Mouse (Mus musculus) adrenal gland, postnatal 25 days (tissue): ENCODE data around the gene 1700029P11Rik. TPM values are rescaled to one million over a fixed set of nuclear protein-coding genes. Genes with fewer than 3 reads are reported as not detected.
"Not testable (repeated sequence)": the region's sequence is repeated elsewhere in the genome, so short reads cannot be mapped to it uniquely, and the experiment has no call there.

Source experiments
- DNase-seq: peaks from one replicate; pipeline ENCODE4 v3.0.0; 2021; ENCODE audit warnings: mixed read lengths
- total RNA-seq: library from RNA; stranded (reverse); gene quantifications from 2 replicates; pipeline ENCODE4 v1.2.3, GENCODE M21; 2021

Gene 1700029P11Rik
- total RNA-seq, 1 experiment from 2014 or later: not detected

- no peak for DNase-seq
These were observed 21.4 kb upstream of the 1700029P11Rik start for GRCm38 (mm10) chr15:81958906-81959305.

- DNase-seq: peak; percentile 99
These were observed 19.9 kb upstream of the 1700029P11Rik start, which contains the start of gene Pmm1 for GRCm38 (mm10) chr15:81960171-81961077. Pmm1 (minus strand) TSS chr15:81960930.

GRCm38 (mm10) chr15:81961078-81961451, 19.3 kb upstream of the 1700029P11Rik start:
- DNase-seq: no peak

GRCm38 (mm10) chr15:81964262-81964661, 16.1 kb upstream of the 1700029P11Rik start:
- no peak for DNase-seq

- no peak for DNase-seq
These were observed 15.3 kb upstream of the 1700029P11Rik start for GRCm38 (mm10) chr15:81964980-81965545.

GRCm38 (mm10) chr15:81966062-81966829, 14.1 kb upstream of the 1700029P11Rik start:
- no peak for DNase-seq

- no peak for DNase-seq
These were observed 12.5 kb upstream of the 1700029P11Rik start for GRCm38 (mm10) chr15:81967821-81968220.

- DNase-seq: no peak
These were observed 11.9 kb upstream of the 1700029P11Rik start for GRCm38 (mm10) chr15:81968447-81968846.

GRCm38 (mm10) chr15:81969173-81969572, 11.2 kb upstream of the 1700029P11Rik start:
- DNase-seq: no peak

- not testable (repeated sequence) for DNase-seq
These were observed 10.7 kb upstream of the 1700029P11Rik start for GRCm38 (mm10) chr15:81969635-81970034.

GRCm38 (mm10) chr15:81970498-81970897, 9.8 kb upstream of the 1700029P11Rik start:
- DNase-seq: not testable (repeated sequence)

GRCm38 (mm10) chr15:81975156-81975555, 5.2 kb upstream of the 1700029P11Rik start:
- DNase-seq: not testable (repeated sequence)

- DNase-seq: no peak
These were observed 1.8 kb downstream of the 1700029P11Rik start for GRCm38 (mm10) chr15:81982173-81982572.

- DNase-seq: no peak
These were observed 5.2 kb downstream of the 1700029P11Rik start for GRCm38 (mm10) chr15:81985267-81986161.

GRCm38 (mm10) chr15:81987646-81988045, 7.3 kb downstream of the 1700029P11Rik start, which contains the start of gene Xrcc6:
Xrcc6 (plus strand) TSS chr15:81987835.
- DNase-seq: no peak

- DNase-seq: peak; percentile 88
These were observed 9.2 kb downstream of the 1700029P11Rik start for GRCm38 (mm10) chr15:81989371-81990062.

GRCm38 (mm10) chr15:81990549-81990948, 10.2 kb downstream of the 1700029P11Rik start:
- DNase-seq: no peak

GRCm38 (mm10) chr15:81993992-81994391, 13.7 kb downstream of the 1700029P11Rik start:
- no peak for DNase-seq

- no peak for DNase-seq
These were observed 23.9 kb downstream of the 1700029P11Rik start for GRCm38 (mm10) chr15:82004257-82004656.

GRCm38 (mm10) chr15:82011947-82012346, 31.6 kb downstream of the 1700029P11Rik start:
- DNase-seq: no peak
